Mouse (Mus musculus): ENCODE data around the gene Mob1b. TPM values are rescaled to one million over a fixed set of nuclear protein-coding genes. Genes with fewer than 3 reads are reported as not detected.

The Mob1b gene
- polyA plus RNA-seq, 1 experiment, result 37.3 TPM

DNA sequence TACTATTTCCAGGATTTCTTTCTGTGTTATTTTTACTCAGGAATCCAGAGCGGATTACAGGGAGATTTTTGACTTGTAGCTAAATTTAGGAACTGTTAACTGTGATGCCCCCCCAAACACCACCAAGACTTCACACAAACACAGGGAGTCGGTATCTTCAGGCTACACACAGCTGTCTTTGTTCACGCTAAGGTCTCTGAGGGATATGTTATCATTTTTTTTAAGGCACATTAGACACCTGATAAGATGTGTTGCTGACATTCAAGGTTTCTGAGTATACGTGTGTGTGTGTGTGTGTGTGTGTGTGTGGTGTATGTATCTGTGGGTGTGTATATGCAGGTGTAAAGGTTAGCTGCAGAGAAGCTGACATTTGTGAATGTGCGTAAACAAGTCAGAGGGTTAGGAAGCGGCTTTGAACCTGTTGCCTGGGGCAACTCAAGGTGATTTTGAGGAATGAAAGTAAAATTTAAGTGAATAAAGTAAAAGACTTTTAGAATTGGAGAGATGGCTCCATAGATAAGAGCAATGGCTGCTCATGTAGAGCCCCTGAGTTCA lies 34.8 kb upstream of the Mob1b start:
- H3K4me1 ChIP-seq (ENCODE audit: control insufficient read depth, insufficient read depth, low read length), result no peaks in the 10 kb centered on the region
- no peak overlapping the region for H3K27ac ChIP-seq (ENCODE audit: insufficient read depth, low read length)
- H3K4me3 ChIP-seq (ENCODE audit: insufficient read depth, low read length), result no peak overlapping the region
- TF ChIP-seq CTCF (IDR thresholded peaks at IDR 0.05; ENCODE audit: borderline replicate concordance, insufficient read depth, low read length) (no peak), POLR2A (IDR thresholded peaks at IDR 0.05; ENCODE audit: low read depth, low read length) (no peak)

GRCm38 (mm10) chr5:88687996-88688406 lies 32.7 kb upstream of the Mob1b start:
- Histone ChIP-seq H3K4me3 (ENCODE audit: insufficient read depth, low read length) (no peak overlapping the region), H3K4me1 (ENCODE audit: control insufficient read depth, insufficient read depth, low read length) (no peaks in the 10 kb centered on the region), H3K27ac (ENCODE audit: insufficient read depth, low read length) (no peak overlapping the region)
- TF ChIP-seq CTCF (IDR thresholded peaks at IDR 0.05; ENCODE audit: borderline replicate concordance, insufficient read depth, low read length) (no peak), POLR2A (IDR thresholded peaks at IDR 0.05; ENCODE audit: low read depth, low read length) (no peak)

GRCm38 (mm10) chr5:88688583-88689187 lies 32.0 kb upstream of the Mob1b start:
- TF ChIP-seq POLR2A (IDR thresholded peaks at IDR 0.05; ENCODE audit: low read depth, low read length), result no peak
- no peaks in the 10 kb centered on the region for H3K4me1 ChIP-seq (ENCODE audit: control insufficient read depth, insufficient read depth, low read length)
- H3K27ac ChIP-seq (ENCODE audit: insufficient read depth, low read length), result no peak overlapping the region
- H3K4me3 ChIP-seq (ENCODE audit: insufficient read depth, low read length), result no peak overlapping the region

- TF ChIP-seq POLR2A (IDR thresholded peaks at IDR 0.05; ENCODE audit: low read depth, low read length) (no peak), CTCF (IDR thresholded peaks at IDR 0.05; ENCODE audit: borderline replicate concordance, insufficient read depth, low read length) (no peak)
- no peaks in the 10 kb centered on the region for H3K4me1 ChIP-seq (ENCODE audit: control insufficient read depth, insufficient read depth, low read length)
- H3K4me3 ChIP-seq (ENCODE audit: insufficient read depth, low read length), result no peak overlapping the region
- no peak overlapping the region for H3K27ac ChIP-seq (ENCODE audit: insufficient read depth, low read length)
Observed at GRCm38 (mm10) chr5:88689279-88689938, 31.2 kb upstream of the Mob1b start.

- no peak for TF ChIP-seq POLR2A (IDR thresholded peaks at IDR 0.05; ENCODE audit: low read depth, low read length)
- no peak for TF ChIP-seq CTCF (IDR thresholded peaks at IDR 0.05; ENCODE audit: borderline replicate concordance, insufficient read depth, low read length)
- Histone ChIP-seq H3K4me3 (ENCODE audit: insufficient read depth, low read length) (no peak overlapping the region), H3K27ac (ENCODE audit: insufficient read depth, low read length) (no peak overlapping the region), H3K4me1 (ENCODE audit: control insufficient read depth, insufficient read depth, low read length) (no peaks in the 10 kb centered on the region)
Observed at GRCm38 (mm10) chr5:88690681-88691505, 29.8 kb upstream of the Mob1b start.

DNA sequence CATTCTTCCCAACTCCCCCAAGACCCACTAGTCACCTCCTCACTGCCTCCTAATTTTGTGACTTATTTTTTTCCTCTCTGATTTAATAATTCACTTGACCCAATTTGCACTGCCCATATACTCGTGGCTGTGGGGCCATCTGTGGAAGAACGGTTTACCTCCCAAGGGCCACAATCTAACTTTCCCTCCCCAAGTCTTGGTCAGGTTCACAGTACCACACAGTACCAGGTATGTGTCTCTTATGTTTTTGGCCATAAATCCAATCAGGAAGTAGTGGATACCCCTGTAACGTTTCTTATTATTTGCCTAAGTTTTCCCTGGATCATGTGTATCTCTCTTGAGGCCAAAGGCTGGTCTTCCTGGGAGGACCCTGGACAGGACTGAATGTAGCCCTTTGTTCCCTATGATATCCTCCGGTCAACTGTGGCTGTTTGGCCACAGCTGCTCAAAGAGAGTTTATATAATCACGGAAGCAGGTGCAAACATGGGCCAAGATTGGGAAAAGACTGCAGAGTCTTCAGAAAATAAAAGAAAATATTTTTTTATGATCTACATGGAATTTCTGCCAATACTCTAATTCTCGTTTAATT lies 29.1 kb upstream of the Mob1b start:
- no peaks in the 10 kb centered on the region for H3K4me1 ChIP-seq (ENCODE audit: control insufficient read depth, insufficient read depth, low read length)
- no peak overlapping the region for H3K27ac ChIP-seq (ENCODE audit: insufficient read depth, low read length)
- H3K4me3 ChIP-seq (ENCODE audit: insufficient read depth, low read length), result no peak overlapping the region
- TF ChIP-seq POLR2A (IDR thresholded peaks at IDR 0.05; ENCODE audit: low read depth, low read length) (no peak), CTCF (IDR thresholded peaks at IDR 0.05; ENCODE audit: borderline replicate concordance, insufficient read depth, low read length) (no peak)

GRCm38 (mm10) chr5:88692586-88692985 lies 28.1 kb upstream of the Mob1b start:
- TF ChIP-seq CTCF (IDR thresholded peaks at IDR 0.05; ENCODE audit: borderline replicate concordance, insufficient read depth, low read length) (no peak), POLR2A (IDR thresholded peaks at IDR 0.05; ENCODE audit: low read depth, low read length) (no peak)
- Histone ChIP-seq H3K4me1 (ENCODE audit: control insufficient read depth, insufficient read depth, low read length) (no peaks in the 10 kb centered on the region), H3K4me3 (ENCODE audit: insufficient read depth, low read length) (no peak overlapping the region), H3K27ac (ENCODE audit: insufficient read depth, low read length) (no peak overlapping the region)

DNA sequence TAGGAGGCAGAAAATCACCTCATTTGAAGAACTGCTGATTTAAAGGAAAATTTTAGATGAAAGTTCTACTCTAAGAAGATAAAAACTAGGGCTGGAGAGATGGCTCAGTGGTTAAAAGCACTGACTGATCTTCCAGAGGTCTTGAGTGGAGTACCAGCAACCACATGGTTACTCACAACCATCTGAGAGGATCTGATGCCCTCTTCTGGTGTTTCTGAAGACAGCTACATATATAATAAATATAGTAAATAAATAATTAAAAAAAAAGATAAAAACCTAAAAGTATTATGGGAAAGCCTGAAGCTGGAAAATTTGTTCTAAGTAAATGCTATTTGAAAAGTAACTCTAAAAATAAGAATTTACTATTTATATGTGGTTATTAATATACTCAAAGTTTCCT lies 27.6 kb upstream of the Mob1b start:
- TF ChIP-seq POLR2A (IDR thresholded peaks at IDR 0.05; ENCODE audit: low read depth, low read length), result no peak
- no peak for TF ChIP-seq CTCF (IDR thresholded peaks at IDR 0.05; ENCODE audit: borderline replicate concordance, insufficient read depth, low read length)
- Histone ChIP-seq H3K4me1 (ENCODE audit: control insufficient read depth, insufficient read depth, low read length) (no peaks in the 10 kb centered on the region), H3K27ac (ENCODE audit: insufficient read depth, low read length) (no peak overlapping the region), H3K4me3 (ENCODE audit: insufficient read depth, low read length) (no peak overlapping the region)

DNA sequence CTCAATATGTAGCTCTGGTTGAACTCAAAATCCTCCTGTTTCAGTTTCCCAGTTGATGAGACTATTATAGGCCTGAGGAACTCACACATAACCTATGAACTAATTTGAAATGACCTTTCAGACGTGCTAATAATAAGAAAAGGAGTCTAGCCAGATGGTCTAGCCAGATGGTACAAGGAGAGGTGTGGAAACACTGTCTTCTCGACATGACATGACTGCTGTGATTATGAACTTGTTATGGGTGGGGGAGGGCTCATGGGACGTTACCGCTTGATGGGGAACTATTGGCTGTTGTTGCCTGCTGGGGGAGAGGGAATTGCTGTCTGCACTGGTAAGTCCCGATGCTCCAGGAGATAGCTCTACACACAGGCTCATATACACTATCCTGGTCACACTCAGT lies 23.4 kb upstream of the Mob1b start:
- TF ChIP-seq CTCF (IDR thresholded peaks at IDR 0.05; ENCODE audit: borderline replicate concordance, insufficient read depth, low read length), result no peak
- TF ChIP-seq POLR2A (IDR thresholded peaks at IDR 0.05; ENCODE audit: low read depth, low read length), result no peak
- Histone ChIP-seq H3K4me3 (ENCODE audit: insufficient read depth, low read length) (no peak overlapping the region), H3K4me1 (ENCODE audit: control insufficient read depth, insufficient read depth, low read length) (no peaks in the 10 kb centered on the region), H3K27ac (ENCODE audit: insufficient read depth, low read length) (no peak overlapping the region)
